Mouse (Mus musculus) adrenal gland, postnatal 14 days (tissue): Measurements from ENCODE around the gene Bach1. TPM values are rescaled to one million over a fixed set of nuclear protein-coding genes. Genes with fewer than 3 reads are reported as not detected.

ENCODE experiments used
- DNase-seq: peaks from one replicate; pipeline ENCODE4 v3.0.0; 2021; ENCODE audit warnings: mixed read lengths
- long read RNA-seq, 2 experiments: library from polyadenylated mRNA; stranded (forward); transcript quantifications; one replicate each; pipeline ENCODE4 v2.0.0; 2021
- total RNA-seq: library from RNA; stranded (reverse); gene quantifications from 2 replicates; pipeline ENCODE4 v1.2.3, GENCODE M21; 2021

Gene Bach1
- total RNA-seq: 21.5 and 23.5 TPM in 2 replicates
- long read RNA-seq, experiment 1, partial matches to known transcripts: 0 of 6 reads
- long read RNA-seq, experiment 1, other reads (novel, unspliced or antisense): 6 of 6 reads
- long read RNA-seq, experiment 2, partial matches to known transcripts: 0 of 5 reads
- long read RNA-seq, experiment 2, other reads (novel, unspliced or antisense): 5 of 5 reads

DNA sequence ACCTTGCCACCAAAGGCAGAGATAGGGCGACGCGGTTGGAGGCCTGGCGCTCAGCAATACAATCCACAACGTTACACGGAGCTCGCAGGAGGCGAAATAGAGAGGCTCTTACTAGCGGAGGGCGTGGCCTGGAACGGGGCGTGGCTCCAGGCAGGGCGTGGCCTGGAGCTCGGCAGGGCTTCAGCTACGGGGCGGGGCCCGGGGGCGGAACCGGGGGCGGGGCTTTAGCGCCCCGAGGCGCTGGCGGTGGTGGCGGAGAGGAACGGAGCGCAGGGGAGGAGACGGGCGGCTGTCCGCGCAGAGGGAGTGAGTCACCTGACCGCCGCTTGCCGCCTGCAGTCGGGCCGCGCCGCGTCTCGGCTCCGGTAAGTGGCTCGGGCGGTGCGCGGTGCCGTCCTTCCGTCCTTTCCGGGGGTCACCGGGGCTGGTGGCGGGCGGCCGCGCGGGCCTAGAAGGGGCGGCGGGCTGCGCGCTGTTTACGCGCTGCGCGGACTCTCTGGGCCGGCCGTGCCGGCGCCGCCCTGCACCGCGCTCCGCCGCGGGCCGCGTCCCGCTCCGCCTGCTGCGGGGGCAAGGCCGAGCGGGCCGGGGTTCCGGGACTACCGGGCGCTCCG lies at the start of gene Bach1:
Bach1 (plus strand) TSS at position 254 of the 614 bp plus-strand sequence.
- peak; percentile 98 for DNase-seq

DNA sequence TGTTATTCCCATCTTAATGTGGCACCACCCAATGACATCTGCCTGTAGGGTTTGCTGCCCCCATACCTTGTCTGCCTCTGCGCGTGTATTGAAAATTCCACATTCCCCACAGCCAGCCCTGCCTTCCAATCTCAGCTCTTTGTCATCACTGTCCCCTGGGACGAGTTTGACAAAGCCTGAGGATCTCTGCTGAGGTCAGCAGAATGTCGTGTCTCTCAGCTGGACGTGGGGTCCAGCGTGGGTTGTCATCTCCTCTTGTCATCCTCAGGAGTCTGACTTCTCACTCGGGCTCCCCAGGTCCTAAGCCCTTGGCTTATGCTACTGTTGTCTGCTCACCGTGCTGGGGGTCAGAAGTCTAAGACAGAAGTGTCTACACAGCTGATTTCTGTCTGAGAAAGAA lies 46.4 kb upstream of the Bach1 start:
- no peak for DNase-seq

DNA sequence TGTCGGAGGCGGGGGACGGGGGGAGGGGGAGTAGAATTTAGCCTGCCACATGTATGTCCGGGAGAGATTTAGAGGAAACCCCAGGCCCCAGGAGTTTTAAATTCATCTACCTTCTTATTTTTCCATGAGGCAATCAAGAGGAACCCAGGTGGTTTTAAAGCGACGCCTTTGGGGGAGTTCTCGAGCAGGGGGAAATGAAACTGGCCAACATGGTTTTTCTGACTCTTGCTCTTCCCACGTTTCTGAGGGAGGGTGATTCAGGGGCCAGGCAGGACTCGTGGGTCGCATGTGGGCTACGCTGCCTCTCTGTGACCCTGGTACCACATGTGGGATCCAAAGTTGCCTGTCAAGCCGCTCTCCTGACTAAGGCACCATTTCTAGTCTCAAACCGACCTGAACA lies 45.8 kb upstream of the Bach1 start:
- no peak for DNase-seq

DNA sequence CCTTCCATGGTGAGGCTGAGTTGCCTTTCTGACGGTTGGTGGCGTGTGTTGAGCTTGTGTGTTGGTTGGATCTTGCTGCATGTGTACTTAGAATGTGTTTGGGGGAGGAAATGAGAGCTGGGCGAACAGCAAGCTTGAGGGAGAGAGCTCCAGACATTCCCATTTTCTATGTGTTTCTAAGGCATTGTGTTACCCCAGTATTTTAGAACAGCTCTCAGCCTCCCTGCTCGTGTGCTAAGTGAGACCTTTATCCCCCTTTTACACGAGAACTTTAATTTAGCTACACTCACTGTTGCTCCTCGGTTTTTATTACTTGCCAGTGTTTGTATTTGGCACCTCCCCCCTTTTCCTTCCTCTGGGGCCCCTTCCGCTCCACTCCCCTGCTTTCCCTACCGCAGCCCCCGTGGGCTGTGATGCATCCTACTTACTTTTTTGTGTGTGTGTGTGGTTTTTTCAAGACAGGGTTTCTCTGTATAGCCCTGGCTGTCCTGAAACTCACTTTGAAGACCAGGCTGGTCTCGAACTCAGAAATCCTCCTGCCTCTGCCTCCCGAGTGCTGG lies 44.6 kb upstream of the Bach1 start:
- DNase-seq: no peak

GRCm38 (mm10) chr16:87655005-87655404 lies 43.7 kb upstream of the Bach1 start:
- DNase-seq: no peak

- peak; percentile 20 for DNase-seq
Observed at GRCm38 (mm10) chr16:87655579-87655978, 43.2 kb upstream of the Bach1 start.

DNA sequence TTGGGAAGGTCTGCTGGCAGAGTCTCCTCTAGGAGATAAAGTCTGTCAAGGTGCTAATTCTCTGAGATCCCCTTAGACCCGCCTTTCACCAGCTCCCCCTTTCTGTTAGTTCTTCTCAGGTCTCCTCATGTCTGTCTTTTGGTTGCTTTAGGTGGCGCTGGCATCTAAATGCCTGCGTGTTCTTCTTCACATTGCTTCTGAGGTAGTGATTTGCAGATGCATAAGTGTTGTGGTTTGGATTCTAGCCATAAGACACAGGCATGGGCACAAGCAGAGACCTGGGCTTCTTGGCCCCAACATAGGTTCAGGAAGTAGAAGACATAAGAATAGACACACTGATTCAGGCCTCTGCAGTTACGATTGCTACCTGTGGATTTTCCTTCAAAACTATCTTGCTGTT lies 42.0 kb upstream of the Bach1 start:
- DNase-seq: no peak

DNA sequence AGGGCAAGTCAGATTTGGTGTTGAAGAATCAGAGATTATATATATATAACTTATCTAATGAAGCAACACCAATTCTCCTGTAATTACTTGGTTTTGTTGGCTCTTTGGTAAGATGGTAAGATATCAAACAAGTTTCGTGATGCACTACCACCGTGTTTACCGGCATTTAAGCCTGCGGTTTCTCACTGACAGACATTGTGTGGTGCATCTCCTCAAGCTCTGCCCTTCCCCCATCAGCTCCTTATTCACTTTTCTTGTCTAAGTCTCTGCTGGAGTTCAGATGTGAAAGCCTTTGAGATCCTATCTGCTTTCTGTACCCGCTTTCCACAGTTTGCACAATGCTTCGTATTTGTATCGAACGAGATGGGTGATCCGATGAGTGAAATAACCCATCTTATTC lies 41.5 kb upstream of the Bach1 start:
- DNase-seq: no peak

DNA sequence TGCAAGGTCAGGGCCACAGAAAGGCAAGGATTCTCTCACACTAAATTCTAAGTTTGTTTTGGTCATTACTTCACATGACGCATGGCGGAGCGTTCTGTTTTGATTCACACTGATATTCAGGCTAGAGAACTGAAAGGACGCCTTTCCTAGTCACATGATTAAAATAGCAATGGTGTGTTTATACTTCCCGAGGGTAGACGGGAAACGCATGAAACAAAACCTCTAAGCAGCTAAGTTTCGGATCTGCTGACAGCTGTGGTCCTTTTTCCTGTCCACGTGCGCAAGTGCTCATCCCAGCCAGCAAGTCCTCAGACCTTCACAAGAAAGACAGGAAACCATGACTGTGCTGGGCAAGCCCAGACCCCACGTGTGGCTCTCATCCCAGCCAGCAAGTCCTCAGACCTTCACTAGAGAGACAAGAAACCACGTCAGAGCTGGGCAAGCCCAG lies 37.7 kb upstream of the Bach1 start:
- peak; percentile 49 for DNase-seq

DNA sequence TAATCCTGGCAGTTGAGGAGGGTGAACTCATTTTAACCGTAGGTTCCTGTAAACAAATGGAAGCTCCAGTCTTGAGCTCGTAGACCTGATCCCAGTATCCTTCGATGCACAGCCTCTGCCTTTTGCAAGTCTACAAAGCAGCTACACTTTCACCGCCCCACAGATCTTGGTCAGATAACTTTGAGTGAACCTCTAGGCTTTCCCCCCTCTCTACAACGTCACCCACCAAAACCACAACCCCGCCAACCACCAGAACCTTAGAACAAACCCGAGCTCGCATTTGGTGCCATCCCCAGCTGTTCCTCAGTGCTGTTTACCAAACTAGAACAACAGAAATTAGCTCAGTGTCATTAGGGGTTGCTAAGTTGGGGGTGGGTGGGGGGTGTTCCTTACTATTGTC lies 37.1 kb upstream of the Bach1 start:
- DNase-seq: no peak

GRCm38 (mm10) chr16:87662528-87662927 lies 36.2 kb upstream of the Bach1 start:
- no peak for DNase-seq

DNA sequence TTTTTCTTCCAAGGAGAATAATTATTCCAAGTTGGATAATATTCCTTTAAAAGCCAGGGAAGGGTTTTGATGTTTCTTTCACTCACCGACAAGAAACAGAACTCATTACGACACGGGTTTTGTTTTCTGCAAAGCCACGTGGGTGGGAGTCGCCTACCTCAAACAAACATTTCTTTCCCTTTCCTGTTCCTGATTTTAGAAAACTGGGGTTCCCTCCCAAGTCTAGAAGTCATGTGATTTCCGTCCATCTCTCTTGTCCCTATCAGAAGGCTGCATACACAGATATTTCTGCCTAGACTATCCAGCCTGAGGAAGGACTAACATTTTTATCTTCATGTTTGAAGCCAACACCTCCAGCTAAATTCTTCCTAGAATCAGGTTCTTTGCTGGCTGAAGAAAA lies 34.9 kb upstream of the Bach1 start:
- DNase-seq: no peak

- peak; percentile 69 for DNase-seq
Observed at GRCm38 (mm10) chr16:87665246-87665645, 33.5 kb upstream of the Bach1 start.

DNA sequence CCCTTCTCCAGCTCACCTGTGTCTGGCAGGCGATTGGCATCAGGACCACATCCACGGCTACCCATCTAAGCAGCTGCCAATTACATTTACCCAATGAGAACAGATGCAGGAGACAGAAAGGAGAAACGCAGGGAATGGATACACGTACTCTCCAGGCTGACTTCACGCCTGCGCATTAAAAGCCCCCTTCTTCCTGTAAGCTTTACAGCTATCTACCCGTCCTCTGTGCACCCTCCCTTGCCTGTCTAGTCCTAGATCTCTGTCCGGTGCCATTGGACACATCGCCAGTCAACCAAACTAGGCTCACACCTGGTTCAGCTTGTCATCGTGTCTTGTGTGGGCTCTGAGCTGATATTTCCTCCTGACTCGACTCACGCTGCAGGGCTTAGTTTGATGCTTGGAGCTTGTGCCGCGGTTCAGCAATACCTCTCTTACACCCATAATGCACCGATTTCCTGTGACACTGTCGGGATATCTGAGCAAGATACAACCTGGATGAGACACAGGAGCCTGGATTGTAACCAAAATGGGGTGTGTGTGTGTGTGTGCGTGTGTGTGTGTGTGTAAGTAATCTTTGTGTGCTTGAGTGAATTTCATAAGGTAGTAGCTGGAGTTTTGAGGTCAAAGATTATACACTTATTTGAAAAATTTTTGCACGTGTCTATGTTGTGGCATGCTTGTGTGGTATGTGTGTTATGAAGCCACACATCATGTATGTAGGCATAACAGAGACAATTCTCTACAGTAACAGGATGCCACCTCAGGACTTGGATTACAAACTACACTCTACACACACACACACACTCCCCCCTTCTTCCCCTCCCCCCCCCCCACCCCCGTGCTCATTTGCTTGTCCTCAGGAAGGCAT lies 32.8 kb upstream of the Bach1 start:
- no peak for DNase-seq

DNA sequence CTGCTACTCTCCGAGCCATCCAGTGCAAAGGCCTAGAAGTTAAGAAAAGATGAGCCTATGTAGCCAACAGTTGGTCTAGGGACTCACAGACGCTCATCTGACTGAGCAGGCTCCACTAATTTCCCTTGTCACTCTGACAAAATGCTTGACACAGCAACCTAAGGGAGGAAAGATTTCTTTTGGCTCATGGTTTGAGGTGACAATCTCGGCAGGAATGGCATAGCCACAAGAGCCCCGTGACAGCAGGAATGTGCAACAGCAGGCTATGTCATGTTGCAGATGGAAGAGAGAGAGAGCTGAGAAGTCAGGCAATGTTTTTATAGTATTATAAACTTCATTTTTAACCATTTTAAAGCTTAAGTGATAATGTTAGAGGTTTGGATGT lies 32.1 kb upstream of the Bach1 start:
- no peak for DNase-seq

GRCm38 (mm10) chr16:87668002-87668401 lies 30.7 kb upstream of the Bach1 start:
- DNase-seq: no peak

GRCm38 (mm10) chr16:87670091-87670820 lies 28.5 kb upstream of the Bach1 start:
- no peak for DNase-seq

GRCm38 (mm10) chr16:87670821-87671165 lies 28.0 kb upstream of the Bach1 start:
- peak; percentile 57 for DNase-seq

DNA sequence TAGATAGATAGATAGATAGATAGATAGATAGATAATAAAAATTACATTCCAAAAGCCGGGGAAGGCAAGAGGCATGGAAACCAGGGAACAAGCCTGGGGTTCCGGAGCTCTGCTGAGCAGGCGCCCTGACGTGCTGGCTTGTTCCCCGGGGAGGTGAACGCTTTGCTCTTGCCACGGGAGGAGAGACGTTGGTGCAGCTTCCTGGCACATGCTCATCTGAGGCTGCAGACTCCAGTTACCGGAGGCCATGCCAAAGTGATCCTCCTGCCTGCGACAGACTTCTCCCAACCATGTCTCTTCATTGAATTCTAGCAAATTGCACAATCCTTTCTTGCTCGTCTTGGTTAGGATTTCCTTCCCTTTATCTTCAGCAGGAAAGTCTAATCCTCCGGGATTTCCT lies 27.4 kb upstream of the Bach1 start:
- peak; percentile 65 for DNase-seq

- no peak for DNase-seq
Observed at GRCm38 (mm10) chr16:87673155-87673554, 25.6 kb upstream of the Bach1 start.

DNA sequence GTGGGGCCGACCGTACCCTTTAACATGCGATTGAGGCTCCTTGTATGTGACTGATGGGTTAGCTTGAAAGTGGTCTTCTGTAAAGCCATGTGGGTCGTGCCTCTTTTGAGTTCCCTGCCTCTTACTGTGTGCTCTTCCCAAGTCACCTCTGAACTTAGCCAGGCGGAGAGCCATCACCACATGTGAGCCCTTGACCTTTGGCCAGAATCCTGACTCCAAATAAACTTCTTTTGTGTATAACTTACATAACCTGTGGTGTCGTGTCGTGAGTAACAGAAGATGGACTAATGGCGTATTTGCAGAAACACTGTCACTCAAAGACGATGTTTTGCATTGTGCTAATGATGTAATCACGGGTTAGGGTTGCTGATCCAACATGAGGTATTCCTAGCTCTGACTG lies 22.6 kb upstream of the Bach1 start:
- no peak for DNase-seq

DNA sequence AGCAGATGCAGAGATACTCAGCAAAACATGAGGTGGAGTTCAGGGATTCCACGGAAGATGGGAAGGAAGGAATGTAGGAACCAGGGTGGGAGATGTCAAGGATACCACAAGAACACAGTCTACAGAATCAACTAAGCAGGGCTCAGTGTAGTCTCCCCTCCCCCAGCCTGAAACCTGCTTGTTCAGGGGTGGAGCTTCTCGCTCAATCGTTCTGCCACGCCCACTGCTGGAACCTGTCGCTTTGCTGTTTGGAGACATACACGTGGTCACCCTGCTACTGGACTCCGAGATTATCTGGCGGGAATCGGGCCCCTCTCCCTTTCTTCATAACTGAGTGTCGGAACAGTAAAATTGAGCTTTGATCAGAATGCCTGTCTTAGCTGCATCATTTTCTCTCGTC lies 20.1 kb upstream of the Bach1 start:
- no peak for DNase-seq
